Mouse (Mus musculus) MEL (cell line): ENCODE measurements around the gene Lair1. TPM values are rescaled to one million over a fixed set of nuclear protein-coding genes. Genes with fewer than 3 reads are reported as not detected.

Source experiments
- DNase-seq: peaks from one replicate; pipeline ENCODE4 v3.0.0; 2011; ENCODE audit warnings: low read depth, low spot score
- H3K27ac ChIP-seq: 2 replicates; pipeline ENCODE4 v1.5.1; 2012; ENCODE audit warnings: low read depth, mild to moderate bottlenecking, control low read depth, low read length, moderate library complexity; ENCODE audit not compliant: control insufficient read depth
- H3K27me3 ChIP-seq, 2 experiments: fragments of 150-350 bp in 1 of 2; sonication (generic) in 1 of 2; 2 replicates each; pipeline ENCODE4 v1.6.1; 2012; ENCODE audit warnings: low read length in 2 of 2, mild to moderate bottlenecking in 2 of 2, improper control_type of control experiment in 1 of 2, moderate library complexity in 1 of 2; ENCODE audit not compliant: insufficient read depth in 2 of 2, control insufficient read depth in 1 of 2
- H3K36me3 ChIP-seq, 2 experiments: 2 replicates each; pipeline ENCODE4 v1.6.1; 2012 to 2014; ENCODE audit warnings: low read length in 2 of 2, improper control_type of control experiment in 1 of 2, inconsistent platforms in 1 of 2, mild to moderate bottlenecking in 1 of 2; ENCODE audit not compliant: insufficient read depth in 2 of 2, control insufficient read depth in 1 of 2
- H3K4me1 ChIP-seq, 2 experiments: fragments of 150-350 bp in 1 of 2; sonication (generic) in 1 of 2; 2 replicates each; pipeline ENCODE4 v1.6.1; 2012; ENCODE audit warnings: low read length in 2 of 2, improper control_type of control experiment in 1 of 2, mild to moderate bottlenecking in 1 of 2; ENCODE audit not compliant: insufficient read depth in 2 of 2, control insufficient read depth in 1 of 2
- H3K4me3 ChIP-seq, 2 experiments: fragments of 150-350 bp in 1 of 2; sonication (generic) in 1 of 2; 2 replicates each; pipeline ENCODE4 v1.5.1; 2012; ENCODE audit warnings: low read depth in 2 of 2, low read length in 2 of 2, mild to moderate bottlenecking in 2 of 2, moderate library complexity in 2 of 2, control low read depth in 1 of 2, improper control_type of control experiment in 1 of 2; ENCODE audit not compliant: control insufficient read depth in 1 of 2, insufficient read depth in 1 of 2
- H3K79me2 ChIP-seq: 2 replicates; pipeline ENCODE4 v1.6.1; 2012; ENCODE audit warnings: mild to moderate bottlenecking, low read length, moderate library complexity; ENCODE audit not compliant: control insufficient read depth, poor library complexity, insufficient read depth
- H3K9ac ChIP-seq: 2 replicates; pipeline ENCODE4 v1.6.1; 2012; ENCODE audit warnings: low read depth, mild to moderate bottlenecking, control low read depth, low read length, moderate library complexity; ENCODE audit not compliant: control insufficient read depth, poor library complexity, severe bottlenecking
- H3K9me3 ChIP-seq: fragments of 150-350 bp; sonication (generic); replicated peaks from 2 replicates; pipeline ENCODE4 v1.6.1; 2012; ENCODE audit warnings: mild to moderate bottlenecking, low read length, improper control_type of control experiment, moderate library complexity; ENCODE audit not compliant: insufficient read depth
- BHLHE40 ChIP-seq: IDR thresholded peaks from 2 replicates; pipeline ENCODE4 v1.6.1; 2012; ENCODE audit warnings: low read depth, mild to moderate bottlenecking, inconsistent platforms, low read length, improper control_type of control experiment, borderline replicate concordance
- CHD1 ChIP-seq: IDR thresholded peaks from 2 replicates; pipeline ENCODE4 v1.6.1; 2012; ENCODE audit warnings: low read depth, mild to moderate bottlenecking, inconsistent platforms, low read length, improper control_type of control experiment
- CHD2 ChIP-seq: IDR thresholded peaks from 2 replicates; pipeline ENCODE4 v1.6.1; 2011; ENCODE audit warnings: low read length, improper control_type of control experiment
- CTCF ChIP-seq, 3 experiments: IDR thresholded peaks in 2 of 3; conservative IDR thresholded peaks in 1 of 3; 2 replicates each; pipeline ENCODE4 v1.5.1; 2011 to 2012; ENCODE audit warnings: low read length in 3 of 3, low read depth in 2 of 3, mild to moderate bottlenecking in 2 of 3, improper control_type of control experiment in 1 of 3, inconsistent platforms in 1 of 3, mixed read lengths in 1 of 3, moderate library complexity in 1 of 3; ENCODE audit not compliant: control insufficient read depth in 1 of 3, insufficient read depth in 1 of 3, poor library complexity in 1 of 3, severe bottlenecking in 1 of 3
- E2F4 ChIP-seq: IDR thresholded peaks from 2 replicates; pipeline ENCODE4 v1.6.1; 2011; ENCODE audit warnings: low read depth, low read length, improper control_type of control experiment, borderline replicate concordance
- ELF1 ChIP-seq: IDR thresholded peaks from 2 replicates; pipeline ENCODE4 v1.6.1; 2014; ENCODE audit warnings: low read depth, mild to moderate bottlenecking, inconsistent platforms, low read length, improper control_type of control experiment, moderate library complexity
- EP300 ChIP-seq, 2 experiments: IDR thresholded peaks; 2 replicates each; pipeline ENCODE4 v1.6.1; 2011; ENCODE audit warnings: improper control_type of control experiment in 2 of 2, low read length in 2 of 2, low read depth in 1 of 2, mild to moderate bottlenecking in 1 of 2
- ETS1 ChIP-seq: IDR thresholded peaks from 2 replicates; pipeline ENCODE4 v1.6.1; 2012; ENCODE audit warnings: low read depth, mild to moderate bottlenecking, inconsistent platforms, low read length, improper control_type of control experiment, moderate library complexity
- GABPA ChIP-seq: IDR thresholded peaks from 2 replicates; pipeline ENCODE4 v1.6.1; 2012; ENCODE audit warnings: low read depth, mild to moderate bottlenecking, inconsistent platforms, low read length, improper control_type of control experiment, moderate library complexity
- GATA1 ChIP-seq: IDR thresholded peaks from 2 replicates; pipeline ENCODE4 v1.6.1; 2011; ENCODE audit warnings: low read depth, low read length, improper control_type of control experiment
- JUND ChIP-seq: IDR thresholded peaks from 2 replicates; pipeline ENCODE4 v1.6.1; 2011; ENCODE audit warnings: low read depth, mild to moderate bottlenecking, improper control_type of control experiment, low read length
- MAFK ChIP-seq: IDR thresholded peaks from 2 replicates; pipeline ENCODE4 v1.6.1; 2011; ENCODE audit warnings: low read depth, mild to moderate bottlenecking, low read length, improper control_type of control experiment, borderline replicate concordance
- MAX ChIP-seq: IDR thresholded peaks from 2 replicates; pipeline ENCODE4 v1.6.1; 2011; ENCODE audit warnings: low read length, improper control_type of control experiment
- MAZ ChIP-seq: IDR thresholded peaks from 2 replicates; pipeline ENCODE4 v1.6.1; 2012; ENCODE audit warnings: low read depth, mild to moderate bottlenecking, inconsistent platforms, low read length, improper control_type of control experiment
- MEF2A ChIP-seq: IDR thresholded peaks from 2 replicates; pipeline ENCODE4 v1.6.1; 2014; ENCODE audit warnings: low read depth, mild to moderate bottlenecking, inconsistent platforms, low read length, improper control_type of control experiment; ENCODE audit not compliant: poor library complexity, insufficient replicate concordance, severe bottlenecking; ENCODE audit errors: extremely low read depth
- MXI1 ChIP-seq: IDR thresholded peaks from 2 replicates; pipeline ENCODE4 v1.6.1; 2011; ENCODE audit warnings: mild to moderate bottlenecking, low read depth, low read length, improper control_type of control experiment
- MYB ChIP-seq: IDR thresholded peaks from 2 replicates; pipeline ENCODE4 v1.6.1; 2011; ENCODE audit warnings: mild to moderate bottlenecking, low read depth, low read length, improper control_type of control experiment
- MYC ChIP-seq: IDR thresholded peaks from 2 replicates; pipeline ENCODE4 v1.6.1; 2011; ENCODE audit warnings: low read depth, mild to moderate bottlenecking, low read length, improper control_type of control experiment, moderate library complexity
- NELFE ChIP-seq: IDR thresholded peaks from 2 replicates; pipeline ENCODE4 v1.6.1; 2011; ENCODE audit warnings: low read depth, low read length, improper control_type of control experiment
- NRF1 ChIP-seq: IDR thresholded peaks from 2 replicates; pipeline ENCODE4 v1.6.1; 2014; ENCODE audit warnings: low read depth, mild to moderate bottlenecking, inconsistent platforms, low read length, improper control_type of control experiment, moderate library complexity; ENCODE audit not compliant: poor library complexity, insufficient read depth, severe bottlenecking
- POLR2A ChIP-seq, 2 experiments: IDR thresholded peaks; 2 replicates each; pipeline ENCODE4 v1.6.1; 2011 to 2012; ENCODE audit warnings: low read length in 2 of 2, mild to moderate bottlenecking in 2 of 2, control low read depth in 1 of 2, improper control_type of control experiment in 1 of 2, low read depth in 1 of 2, moderate library complexity in 1 of 2; ENCODE audit not compliant: control insufficient read depth in 1 of 2, insufficient read depth in 1 of 2, poor library complexity in 1 of 2
- POLR2AphosphoS2 ChIP-seq: IDR thresholded peaks from 2 replicates; pipeline ENCODE4 v1.6.1; 2011; ENCODE audit warnings: low read length, improper control_type of control experiment
- RAD21 ChIP-seq: IDR thresholded peaks from 2 replicates; pipeline ENCODE4 v1.6.1; 2011; ENCODE audit warnings: mild to moderate bottlenecking, low read depth, low read length, improper control_type of control experiment
- SIN3A ChIP-seq: IDR thresholded peaks from 2 replicates; pipeline ENCODE4 v1.6.1; 2012; ENCODE audit warnings: low read length, improper control_type of control experiment, inconsistent platforms
- TAL1 ChIP-seq: IDR thresholded peaks from 2 replicates; pipeline ENCODE4 v1.6.1; 2012; ENCODE audit warnings: mild to moderate bottlenecking, inconsistent platforms, low read length, moderate library complexity, mixed read lengths
- TCF12 ChIP-seq: IDR thresholded peaks from 2 replicates; pipeline ENCODE4 v1.6.1; 2014; ENCODE audit warnings: low read depth, mild to moderate bottlenecking, inconsistent platforms, low read length, improper control_type of control experiment, moderate library complexity
- UBTF ChIP-seq: IDR thresholded peaks from 2 replicates; pipeline ENCODE4 v1.6.1; 2012; ENCODE audit warnings: low read depth, mild to moderate bottlenecking, inconsistent platforms, low read length, improper control_type of control experiment, moderate library complexity, borderline replicate concordance; ENCODE audit not compliant: insufficient read depth
- USF2 ChIP-seq, 2 experiments: IDR thresholded peaks; 2 replicates each; pipeline ENCODE4 v1.6.1; 2011 to 2012; ENCODE audit warnings: improper control_type of control experiment in 2 of 2, low read length in 2 of 2, borderline replicate concordance in 1 of 2, inconsistent platforms in 1 of 2, low read depth in 1 of 2, mild to moderate bottlenecking in 1 of 2; ENCODE audit not compliant: insufficient read depth in 1 of 2
- ZC3H11A ChIP-seq: IDR thresholded peaks from 2 replicates; pipeline ENCODE4 v1.6.1; 2012; ENCODE audit warnings: low read depth, mild to moderate bottlenecking, inconsistent platforms, low read length, improper control_type of control experiment
- ZKSCAN1 ChIP-seq: IDR thresholded peaks from 2 replicates; pipeline ENCODE4 v1.6.1; 2012; ENCODE audit warnings: low read depth, mild to moderate bottlenecking, inconsistent platforms, low read length, improper control_type of control experiment, moderate library complexity
- ZMIZ1 ChIP-seq: IDR thresholded peaks from 2 replicates; pipeline ENCODE4 v1.6.1; 2012; ENCODE audit warnings: low read depth, mild to moderate bottlenecking, inconsistent platforms, low read length, improper control_type of control experiment, moderate library complexity
- ZNF384 ChIP-seq: IDR thresholded peaks from 2 replicates; pipeline ENCODE4 v1.6.1; 2012; ENCODE audit warnings: low read depth, mild to moderate bottlenecking, inconsistent platforms, low read length, improper control_type of control experiment
- polyA plus RNA-seq, 2 experiments: library from polyadenylated mRNA; stranded (reverse) in 1 of 2; unstranded in 1 of 2; fragments of >175 nt in 1 of 2; fragments of >200 nt in 1 of 2; gene quantifications; 2 replicates each; pipeline versions ENCODE4 v1.2.1 to v1.2.4; 2012; ENCODE audit warnings: low replicate concordance in 2 of 2, low read depth in 1 of 2; ENCODE audit not compliant: insufficient read length in 2 of 2, insufficient read depth in 1 of 2, missing spikeins in 1 of 2
- total RNA-seq: library from RNA; depleted of rRNA; stranded (reverse); fragments of 300-350 nt; gene quantifications from 2 replicates; pipeline ENCODE4 v1.2.3, GENCODE M21; 2012

Lair1 gene
- total and polyA plus RNA-seq, 3 experiments: 0.15 to 0.31 TPM; not detected in 1

- H3K36me3 ChIP-seq: peaks cover 0 to 41% of the 10 kb centered on the region in 2 experiments; a peak in 2 of 4 replicates
- no peak overlapping the region for H3K4me3 ChIP-seq
- peak overlapping the region; percentile 88 for H3K27ac ChIP-seq
- H3K27me3 ChIP-seq: no peaks in the 10 kb centered on the region
- DNase-seq: peak; percentile 84
- peak; percentile 23; the same call in 1 of the 2 replicates for TF ChIP-seq SIN3A
- TF ChIP-seq NRF1: no peak
- no peak for TF ChIP-seq MYB
- TF ChIP-seq CHD2: no peak
- no peak for TF ChIP-seq MAX
- TF ChIP-seq CTCF (IDR thresholded peaks at IDR 0.05 in 2 of 3, conservative IDR thresholded peaks at IDR 0.05 in 1 of 3; ENCODE audit: control insufficient read depth in 1 of 3, insufficient read depth in 1 of 3, low read depth in 2 of 3, low read length in 3 of 3, poor library complexity in 1 of 3, severe bottlenecking in 1 of 3): no peak
- no peak for TF ChIP-seq MAFK
- TF ChIP-seq ZMIZ1: no peak
- TF ChIP-seq TCF12: peak; percentile 87
- no peak for TF ChIP-seq CHD1
- no peak for TF ChIP-seq POLR2AphosphoS2
- no peak for TF ChIP-seq GABPA
- TF ChIP-seq ZC3H11A: no peak
- TF ChIP-seq GATA1: peak; percentile 93
- no peak for TF ChIP-seq UBTF
- no peak for TF ChIP-seq E2F4
- TF ChIP-seq ETS1: peak; percentile 87
- TF ChIP-seq MXI1: no peak
- TF ChIP-seq USF2 (IDR thresholded peaks at IDR 0.05; ENCODE audit: borderline replicate concordance in 1 of 2, insufficient read depth in 1 of 2, low read depth in 1 of 2, low read length in 2 of 2): no peak
- TF ChIP-seq JUND: no peak
- peak; percentile 35; the same call in 1 of the 2 replicates for TF ChIP-seq TAL1
- TF ChIP-seq MAZ: no peak
- TF ChIP-seq NELFE: no peak
- TF ChIP-seq ELF1: no peak
- no peak for TF ChIP-seq RAD21
- peak; percentile 86 for TF ChIP-seq EP300 (IDR thresholded peaks at IDR 0.05; ENCODE audit: low read depth in 1 of 2, low read length in 2 of 2)
- TF ChIP-seq POLR2A (IDR thresholded peaks at IDR 0.05; ENCODE audit: control insufficient read depth in 1 of 2, insufficient read depth in 1 of 2, low read depth in 1 of 2, low read length in 2 of 2, poor library complexity in 1 of 2): no peak
- no peak for TF ChIP-seq ZKSCAN1
- no peak for TF ChIP-seq MEF2A
- TF ChIP-seq BHLHE40: no peak
- no peak for TF ChIP-seq MYC
- TF ChIP-seq ZNF384: no peak
- H3K9me3 ChIP-seq: no peaks in the 10 kb centered on the region
- peaks cover 8 to 36% of the 10 kb centered on the region in 2 experiments for H3K4me1 ChIP-seq
- H3K9ac ChIP-seq: no peak overlapping the region; the same call in 1 of the 2 replicates
- no peaks in the 10 kb centered on the region for H3K79me2 ChIP-seq
These were observed 25.0 kb upstream of the Lair1 start for GRCm38 (mm10) chr7:4087896-4088480.
